Mouse (Mus musculus): ENCODE measurements around the gene Tmem126a. TPM values are rescaled to one million over a fixed set of nuclear protein-coding genes. Genes with fewer than 3 reads are reported as not detected.

Tmem126a gene
- polyA plus RNA-seq, 1 experiment from 2014 or later, result 87.6 TPM

Other genes starting within 250 kb of the Tmem126a start
- 0.20 and 0.25 TPM in 2 replicates for gene Ccdc83, start 191.5 kb downstream of the Tmem126a start, polyA plus RNA-seq (2015; fragmentation: Nextera tagmentation; extraction: Ambion mirVana)
- gene Sytl2, start 155.0 kb downstream of the Tmem126a start, polyA plus RNA-seq (2015; fragmentation: Nextera tagmentation; extraction: Ambion mirVana), result 19.5 and 21.8 TPM in 2 replicates
- gene Ccdc89, start 30.7 kb downstream of the Tmem126a start, polyA plus RNA-seq (2015; fragmentation: Nextera tagmentation; extraction: Ambion mirVana), result 2.0 and 3.5 TPM in 2 replicates
- gene Crebzf, start 14.5 kb downstream of the Tmem126a start, polyA plus RNA-seq (2015; fragmentation: Nextera tagmentation; extraction: Ambion mirVana), result 36.4 and 38.9 TPM in 2 replicates
- gene Tmem126b, start 18.8 kb upstream of the Tmem126a start, polyA plus RNA-seq (2015; fragmentation: Nextera tagmentation; extraction: Ambion mirVana), result 32.8 and 36.9 TPM in 2 replicates
- gene Dlg2, start 19.4 kb upstream of the Tmem126a start, polyA plus RNA-seq (2015; fragmentation: Nextera tagmentation; extraction: Ambion mirVana), result 6.1 and 7.2 TPM in 2 replicates